Mouse (Mus musculus) kidney, adult 2 months (tissue): ENCODE results near the gene Disp1. TPM values are rescaled to one million over a fixed set of nuclear protein-coding genes. Genes with fewer than 3 reads are reported as not detected.

ENCODE experiments used
- DNase-seq: peaks from one replicate; pipeline ENCODE4 v3.0.0; 2021
- H3K27ac ChIP-seq: fragments of 200-500 bp; 2 replicates; pipeline ENCODE4 v1.5.1; 2012; ENCODE audit warnings: low read depth, low read length, control low read depth, inconsistent platforms; ENCODE audit not compliant: insufficient read depth
- H3K27me3 ChIP-seq: fragments of 200-500 bp; replicated peaks from 2 replicates; pipeline ENCODE4 v1.6.1; 2012; ENCODE audit warnings: mild to moderate bottlenecking, moderate library complexity, low read length, inconsistent platforms; ENCODE audit not compliant: control insufficient read depth, insufficient read depth
- H3K36me3 ChIP-seq: fragments of 200-500 bp; 2 replicates; pipeline ENCODE4 v1.6.1; 2012; ENCODE audit warnings: mild to moderate bottlenecking, moderate library complexity, low read length, inconsistent platforms; ENCODE audit not compliant: control insufficient read depth, insufficient read depth
- H3K4me1 ChIP-seq: fragments of 200-500 bp; 2 replicates; pipeline ENCODE4 v1.6.1; 2011; ENCODE audit warnings: low read length; ENCODE audit not compliant: control insufficient read depth, insufficient read depth
- H3K4me3 ChIP-seq: fragments of 200-500 bp; 2 replicates; pipeline ENCODE4 v1.5.1; 2011; ENCODE audit warnings: mild to moderate bottlenecking, low read depth, low read length, control low read depth; ENCODE audit not compliant: insufficient read depth
- CTCF ChIP-seq: fragments of 200-500 bp; conservative IDR thresholded peaks from 2 replicates; pipeline ENCODE4 v1.5.1; 2011; ENCODE audit warnings: low read depth, mild to moderate bottlenecking, control low read depth, low read length, moderate library complexity, mixed read lengths; ENCODE audit not compliant: insufficient read depth, insufficient read length
- POLR2A ChIP-seq: fragments of 200-500 bp; IDR thresholded peaks from one replicate; pipeline ENCODE4 v1.6.1; 2011; ENCODE audit warnings: low read depth, low read length, control low read depth
- WGBS: fragments of 180-500 bp; shearing (Covaris S2); methylation state at CpG from one replicate; pipeline ENCODE4 v1.1.7; 2018; 5-methylcytosine and 5-hydroxymethylcytosine counted together
- polyA plus RNA-seq: library from polyadenylated mRNA; depleted of rRNA; stranded (reverse); fragments of >200 nt; gene quantifications from 2 replicates; pipeline ENCODE4 v1.2.3, GENCODE M21; 2012

Gene Disp1
- polyA plus RNA-seq, 1 experiment = 5.5 TPM

- DNase-seq = no peak
- Histone ChIP-seq H3K27me3 (no peaks in the 10 kb centered on the region), H3K27ac (no peak overlapping the region), H3K4me3 (no peak overlapping the region), H3K36me3 (no peaks in the 10 kb centered on the region), H3K4me1 (no peaks in the 10 kb centered on the region)
- TF ChIP-seq CTCF (no peak), POLR2A (no peak)
- WGBS = 54% methylated on average over 5 of the region's 5 CpGs
Measured at GRCm38 (mm10) chr1:183171095-183171494, 50.2 kb downstream of the Disp1 start.

- no peak overlapping the region for H3K27ac ChIP-seq
- TF ChIP-seq POLR2A (no peak), CTCF (no peak)
- H3K4me3 ChIP-seq = no peak overlapping the region
- no peaks in the 10 kb centered on the region for H3K36me3 ChIP-seq
- H3K4me1 ChIP-seq = no peaks in the 10 kb centered on the region
- no peak for DNase-seq
- H3K27me3 ChIP-seq = no peaks in the 10 kb centered on the region
- WGBS = 58% methylated on average over 6 of the region's 6 CpGs
Measured at GRCm38 (mm10) chr1:183168465-183168864, 52.9 kb downstream of the Disp1 start.

- DNase-seq = no peak
- TF ChIP-seq CTCF = no peak
- TF ChIP-seq POLR2A = no peak
- Histone ChIP-seq H3K27ac (no peak overlapping the region), H3K4me1 (no peaks in the 10 kb centered on the region), H3K36me3 (no peaks in the 10 kb centered on the region), H3K27me3 (no peaks in the 10 kb centered on the region), H3K4me3 (no peak overlapping the region)
- WGBS = 69% methylated on average over 12 of the region's 12 CpGs
Measured at GRCm38 (mm10) chr1:183167776-183168175, 53.5 kb downstream of the Disp1 start.

- no peaks in the 10 kb centered on the region for H3K27me3 ChIP-seq
- WGBS = 93% methylated on average over 5 of the region's 5 CpGs
- H3K36me3 ChIP-seq = no peaks in the 10 kb centered on the region
- TF ChIP-seq CTCF (no peak), POLR2A (no peak)
- H3K27ac ChIP-seq = no peak overlapping the region
- DNase-seq = no peak
- no peaks in the 10 kb centered on the region for H3K4me1 ChIP-seq
- H3K4me3 ChIP-seq = no peak overlapping the region
Measured at GRCm38 (mm10) chr1:183166700-183167099, 54.6 kb downstream of the Disp1 start.

GRCm38 (mm10) chr1:183164648-183165071, 56.7 kb downstream of the Disp1 start:
- Histone ChIP-seq H3K4me1 (no peaks in the 10 kb centered on the region), H3K27me3 (no peaks in the 10 kb centered on the region), H3K36me3 (no peaks in the 10 kb centered on the region), H3K4me3 (no peak overlapping the region), H3K27ac (no peak overlapping the region)
- 31% methylated on average over 8 of the region's 8 CpGs for WGBS
- TF ChIP-seq POLR2A (no peak), CTCF (no peak)
- no peak for DNase-seq

GRCm38 (mm10) chr1:183164190-183164580, 57.1 kb downstream of the Disp1 start:
- Histone ChIP-seq H3K27me3 (no peaks in the 10 kb centered on the region), H3K4me1 (no peaks in the 10 kb centered on the region), H3K4me3 (no peak overlapping the region), H3K36me3 (no peaks in the 10 kb centered on the region), H3K27ac (no peak overlapping the region)
- 69% methylated on average over 6 of the region's 6 CpGs for WGBS
- TF ChIP-seq CTCF (no peak), POLR2A (no peak)
- DNase-seq = no peak

GRCm38 (mm10) chr1:183163512-183164189, 57.7 kb downstream of the Disp1 start:
- Histone ChIP-seq H3K4me3 (no peak overlapping the region), H3K27ac (no peak overlapping the region), H3K27me3 (no peaks in the 10 kb centered on the region), H3K36me3 (no peaks in the 10 kb centered on the region), H3K4me1 (no peaks in the 10 kb centered on the region)
- no peak for DNase-seq
- WGBS = 91% methylated on average over 5 of the region's 5 CpGs
- TF ChIP-seq POLR2A = no peak
- no peak for TF ChIP-seq CTCF

GRCm38 (mm10) chr1:183161057-183161456, 60.3 kb downstream of the Disp1 start:
- Histone ChIP-seq H3K27me3 (no peaks in the 10 kb centered on the region), H3K36me3 (no peaks in the 10 kb centered on the region), H3K4me3 (no peak overlapping the region), H3K27ac (no peak overlapping the region), H3K4me1 (no peaks in the 10 kb centered on the region)
- 93% methylated on average over 11 of the region's 11 CpGs for whole genome bisulfite sequencing
- TF ChIP-seq POLR2A = no peak
- no peak for TF ChIP-seq CTCF
- DNase-seq = no peak
